Mouse (Mus musculus): ENCODE measurements around the gene Mcrs1.
"Not testable (repeated sequence)": the region's sequence is repeated elsewhere in the genome, so short reads cannot be mapped to it uniquely, and the experiment has no call there.

Mcrs1 gene

DNA sequence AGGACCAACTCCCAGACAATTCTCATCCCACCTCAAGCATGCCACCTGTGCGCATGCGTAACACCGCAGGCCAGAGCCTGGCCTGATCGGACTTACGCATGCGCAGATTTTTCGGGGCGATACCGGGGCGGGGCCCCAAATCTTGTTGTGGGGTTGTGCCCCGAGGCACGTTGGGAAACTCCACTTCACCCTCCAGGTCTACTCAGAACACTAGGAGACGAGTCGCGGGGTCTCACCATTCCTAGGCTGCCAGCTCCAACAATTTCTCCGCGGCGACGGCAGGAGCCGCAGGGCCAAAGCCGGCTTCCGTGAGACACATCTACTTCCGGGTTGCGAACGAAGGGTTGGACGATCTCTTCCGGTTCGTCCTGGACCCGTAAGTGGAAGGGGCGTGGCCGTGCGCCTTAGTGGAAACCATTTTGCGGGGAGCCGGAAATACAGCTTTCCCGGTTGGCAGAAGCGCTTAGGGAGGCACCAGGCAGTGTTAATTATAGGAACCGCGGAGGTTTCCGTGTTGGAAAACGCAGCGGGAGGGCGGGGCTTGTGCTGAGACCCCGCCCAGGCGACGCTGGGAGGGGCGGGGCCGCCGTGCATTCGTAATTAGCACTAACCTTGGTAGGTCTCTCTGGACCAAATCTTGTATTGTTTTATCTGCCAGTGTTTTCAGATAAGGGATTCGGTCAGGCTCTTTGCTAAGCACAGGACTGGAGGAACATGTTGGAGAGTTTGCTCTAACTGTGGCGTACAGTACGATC, at the start of gene Mcrs1:
Mcrs1 (minus strand) TSS at position 336 of the 755 bp plus-strand sequence.
- DNase-seq (ENCODE audit: low spot score): peak; percentile 100

DNA sequence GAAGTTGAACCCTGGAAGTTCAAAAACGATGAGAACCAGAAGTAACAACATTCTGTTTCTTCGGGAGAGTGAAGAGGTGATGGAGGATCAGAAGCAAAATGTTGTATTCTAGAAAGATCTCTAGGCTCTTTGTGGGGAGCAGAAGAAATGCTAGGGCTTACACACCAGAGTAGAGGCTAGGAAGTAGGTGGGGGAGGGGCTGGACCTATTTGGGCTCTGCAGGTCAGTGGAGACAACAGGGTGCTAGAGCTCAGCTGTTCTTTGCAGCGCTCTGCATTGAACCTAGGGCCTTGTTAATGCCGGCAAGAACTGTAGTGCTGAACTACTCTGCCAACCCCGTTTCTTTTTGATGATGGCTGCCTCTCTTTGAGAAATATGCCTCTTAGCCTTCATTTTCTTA, 44.5 kb upstream of the Mcrs1 start:
- DNase-seq (ENCODE audit: low spot score): no peak

DNA sequence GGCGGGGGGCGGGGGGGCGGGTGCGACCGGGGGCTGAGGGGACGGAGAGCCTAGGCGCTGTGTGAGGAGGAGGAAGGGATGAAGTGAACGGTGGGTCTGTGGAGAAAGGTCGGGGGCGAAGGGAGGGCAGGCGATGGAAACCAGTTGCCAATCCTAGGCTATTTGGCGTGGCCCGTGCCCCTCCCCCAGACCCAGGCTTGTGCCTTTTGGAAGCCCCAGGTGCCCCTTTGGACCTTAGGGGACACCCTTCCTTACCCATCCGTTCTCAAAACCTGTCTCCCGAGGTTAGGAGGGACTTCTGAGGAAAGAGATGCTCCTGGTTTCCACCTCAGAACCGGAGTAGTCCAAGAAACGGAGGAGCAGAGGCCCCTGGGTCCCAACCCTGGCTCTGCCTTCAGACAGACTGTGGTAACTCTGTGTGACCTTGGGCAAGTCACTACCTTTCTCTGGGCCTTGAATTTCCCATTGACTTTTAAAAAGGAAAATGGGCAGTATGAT, 43.8 kb upstream of the Mcrs1 start, which contains the start of gene Fam186b:
Fam186b (minus strand) TSS at position 405 of the 498 bp plus-strand sequence.
- peak; percentile 58 for DNase-seq (ENCODE audit: low spot score)

DNA sequence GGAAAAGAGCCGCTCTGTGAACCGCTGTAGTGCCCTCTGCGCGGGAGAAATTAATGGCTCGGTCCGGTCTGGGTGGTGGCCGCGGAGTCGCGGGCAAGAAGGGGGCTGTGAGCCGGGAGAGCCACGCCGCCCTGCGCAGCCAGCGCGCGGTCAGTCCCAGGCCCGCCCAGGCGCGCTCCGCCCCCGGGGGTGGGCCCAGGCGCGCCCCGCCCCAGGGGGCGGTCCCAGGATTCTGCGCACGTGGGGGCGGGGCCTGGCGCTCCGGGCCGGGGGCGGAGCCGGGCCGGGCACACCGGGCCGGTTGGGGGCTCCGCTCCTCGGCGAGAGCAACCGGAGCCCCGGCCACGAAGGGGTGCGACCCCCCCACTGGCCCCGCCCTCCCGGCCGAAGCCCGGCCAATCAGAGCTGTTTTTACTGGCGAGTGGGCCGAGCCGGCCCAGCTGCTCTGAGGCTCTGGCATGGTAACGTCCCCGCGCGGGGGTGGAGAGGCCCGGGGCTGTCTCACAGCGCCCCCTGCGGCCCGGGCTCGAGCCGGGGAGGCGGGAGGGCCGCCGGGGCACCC, 43.1 kb upstream of the Mcrs1 start, which contains the start of gene Prpf40b:
Prpf40b (plus strand) TSS at position 275 of the 562 bp plus-strand sequence.
- peak; percentile 92 for DNase-seq (ENCODE audit: low spot score)

DNA sequence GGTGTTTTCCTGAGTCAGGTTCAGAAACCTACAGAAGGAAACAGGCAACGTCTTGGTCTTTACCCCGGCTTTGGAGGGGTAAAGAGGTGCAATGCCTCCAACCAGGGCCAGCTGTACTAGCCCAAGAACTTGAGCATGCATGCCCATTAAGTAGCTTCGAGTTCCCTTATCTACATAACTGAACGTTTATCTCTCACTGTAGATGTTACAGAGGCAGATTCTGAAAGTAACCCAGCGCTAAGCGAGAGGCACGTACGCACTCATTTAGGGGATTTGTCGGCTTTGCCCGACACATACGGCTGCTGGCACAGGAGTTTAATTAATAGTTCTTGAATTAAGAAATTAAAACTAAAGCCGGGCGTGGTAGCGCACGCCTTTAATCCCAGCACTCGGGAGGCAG, 42.5 kb upstream of the Mcrs1 start:
- peak; percentile 34 for DNase-seq (ENCODE audit: low spot score)

DNA sequence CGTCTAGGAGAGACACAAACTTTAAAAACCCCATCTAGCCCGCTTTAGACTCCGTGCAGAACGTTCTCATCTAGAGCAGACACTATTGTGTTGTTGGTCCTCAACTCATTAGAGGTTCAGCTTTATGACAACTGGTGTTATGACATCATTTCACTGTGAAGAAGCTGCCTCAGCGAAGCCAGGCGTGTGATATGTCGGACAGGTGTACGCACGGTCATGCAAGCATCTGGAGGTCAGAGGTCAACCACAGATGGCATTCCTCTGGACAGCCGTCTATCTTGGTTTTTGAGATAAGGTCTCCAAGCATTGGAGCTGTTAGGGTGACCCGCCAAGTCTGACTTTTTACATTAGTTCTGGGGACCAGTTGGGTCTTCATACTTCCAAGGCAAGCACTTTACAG, 38.8 kb upstream of the Mcrs1 start:
- DNase-seq (ENCODE audit: low spot score): no peak

DNA sequence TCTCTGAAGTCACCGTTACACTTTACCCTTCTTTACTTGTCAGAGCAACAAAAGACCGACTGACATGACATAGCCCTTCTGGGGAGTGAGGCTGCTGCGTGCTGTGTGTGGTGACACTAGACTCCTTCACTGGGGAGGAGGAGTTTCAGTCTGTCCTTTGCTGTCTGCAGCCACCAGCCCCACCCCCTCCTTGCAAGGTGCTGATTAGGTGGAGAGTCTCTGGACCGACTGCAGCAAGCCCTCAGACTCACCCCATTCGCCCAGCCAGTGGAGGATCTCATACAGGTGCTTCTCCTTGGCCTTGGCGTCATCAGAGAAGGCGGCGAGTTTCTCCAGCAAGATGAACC, 33.4 kb upstream of the Mcrs1 start:
- DNase-seq (ENCODE audit: low spot score): no peak

DNA sequence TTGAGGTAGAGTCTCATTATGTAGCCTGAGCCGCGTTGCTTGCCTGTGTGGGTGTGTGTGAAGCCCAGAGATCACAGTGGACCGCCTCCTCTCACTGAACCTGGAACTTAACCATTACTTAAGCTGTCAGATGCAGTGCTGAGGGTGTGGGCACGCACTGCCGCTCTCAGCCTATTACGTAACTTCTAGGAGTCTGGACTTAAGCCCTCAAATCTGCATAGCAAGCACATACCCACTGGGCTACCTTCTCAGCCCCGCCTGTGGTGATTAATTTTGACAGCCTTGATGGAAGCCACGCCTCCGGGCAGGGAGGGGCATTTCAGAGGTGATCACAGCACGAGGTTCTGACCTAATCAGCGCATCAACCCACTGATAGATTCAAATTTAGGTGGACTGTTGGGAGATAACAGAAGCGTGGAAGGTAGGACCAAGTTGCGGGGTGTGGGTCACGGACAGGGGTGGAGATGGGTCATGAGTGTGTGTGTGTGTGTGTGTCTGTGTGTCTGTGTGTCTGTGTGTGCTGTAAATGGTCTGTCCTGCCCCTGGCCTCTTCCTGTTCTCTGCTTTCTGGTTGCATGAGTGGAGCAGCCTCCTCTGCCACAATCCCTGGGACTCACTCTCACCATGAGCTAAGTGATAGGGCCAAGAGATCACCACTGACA, 32.9 kb upstream of the Mcrs1 start:
- peak; percentile 12 for DNase-seq (ENCODE audit: low spot score)

DNA sequence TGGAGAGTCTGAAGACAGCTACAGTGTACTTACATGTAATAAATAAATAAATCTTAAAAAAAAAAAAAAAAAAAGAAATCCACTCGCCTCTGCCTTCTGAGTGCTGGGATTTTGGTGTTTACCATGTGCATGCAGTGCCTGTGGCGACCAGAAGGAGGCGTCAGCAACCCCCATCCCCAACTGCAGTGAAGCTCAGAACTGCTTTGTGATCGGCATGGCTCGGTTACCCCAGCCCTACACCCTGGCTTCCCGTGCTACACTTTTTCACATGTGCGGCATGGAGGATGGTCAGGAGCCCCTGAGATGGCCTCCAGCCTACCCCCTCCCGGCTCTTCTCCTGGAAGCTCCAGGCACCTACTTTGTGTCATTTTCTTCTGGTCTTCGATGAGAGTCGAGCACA, 31.7 kb upstream of the Mcrs1 start:
- peak; percentile 11 for DNase-seq (ENCODE audit: low spot score)

DNA sequence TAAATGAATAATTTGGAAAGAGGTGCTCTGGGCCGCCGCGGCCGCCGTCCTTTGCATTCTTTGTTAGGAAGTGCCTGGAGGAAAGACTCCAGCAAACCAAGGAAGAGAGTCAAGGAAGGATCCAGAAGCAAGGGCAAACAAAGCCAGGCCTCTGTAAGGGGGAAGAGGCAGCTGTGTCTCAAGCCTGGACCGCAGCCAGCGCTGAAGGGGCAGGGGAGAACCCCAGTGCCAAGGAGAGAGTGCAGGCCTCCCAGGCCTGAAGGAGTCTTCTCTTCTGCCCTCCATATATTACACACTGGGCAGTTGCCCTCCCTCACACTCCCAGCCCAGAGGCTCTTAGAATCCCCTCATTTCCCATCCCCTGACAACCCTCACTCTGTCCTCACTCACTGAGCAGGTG, 26.5 kb upstream of the Mcrs1 start:
- DNase-seq (ENCODE audit: low spot score): no peak

DNA sequence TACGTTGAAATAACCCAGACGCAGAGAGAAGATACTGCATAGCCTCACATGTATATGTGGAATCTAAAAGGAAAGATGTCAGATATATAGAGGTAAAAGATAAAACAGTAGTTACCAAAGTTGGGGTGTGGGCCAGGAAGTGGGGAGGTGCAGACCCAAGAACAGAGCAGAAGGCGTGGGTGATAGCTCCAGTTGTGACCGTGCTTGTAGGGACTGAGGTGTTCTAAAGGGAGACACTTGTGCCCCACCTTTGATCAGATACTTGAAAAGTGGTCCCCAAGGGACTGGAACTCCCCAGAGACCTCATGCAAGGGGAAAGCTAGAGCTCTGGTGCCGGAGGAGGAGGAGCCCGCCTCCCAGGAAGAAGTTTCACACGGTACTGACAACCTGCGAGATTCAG, 24.3 kb upstream of the Mcrs1 start:
- DNase-seq (ENCODE audit: low spot score): no peak

DNA sequence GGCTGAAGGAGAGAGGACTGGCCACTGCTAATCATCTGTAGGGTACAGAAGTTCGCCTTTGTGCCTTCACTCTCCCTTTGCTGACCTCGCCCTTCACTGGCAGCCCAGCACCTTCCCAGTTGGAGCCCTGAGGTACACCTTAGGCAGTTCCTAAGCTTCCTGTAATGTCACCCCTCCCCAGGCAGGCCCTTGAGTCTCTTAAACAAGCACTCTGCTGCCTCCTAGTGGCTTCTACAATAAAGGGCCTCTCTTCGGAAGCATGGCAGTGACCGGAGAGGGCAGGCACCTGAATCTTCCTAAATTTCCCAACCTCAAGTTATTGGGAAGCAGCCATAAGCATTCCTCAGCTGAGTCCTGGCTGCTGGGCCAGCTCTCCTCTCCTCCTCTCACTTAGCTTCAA, 13.9 kb upstream of the Mcrs1 start:
- peak; percentile 92 for DNase-seq (ENCODE audit: low spot score)

DNA sequence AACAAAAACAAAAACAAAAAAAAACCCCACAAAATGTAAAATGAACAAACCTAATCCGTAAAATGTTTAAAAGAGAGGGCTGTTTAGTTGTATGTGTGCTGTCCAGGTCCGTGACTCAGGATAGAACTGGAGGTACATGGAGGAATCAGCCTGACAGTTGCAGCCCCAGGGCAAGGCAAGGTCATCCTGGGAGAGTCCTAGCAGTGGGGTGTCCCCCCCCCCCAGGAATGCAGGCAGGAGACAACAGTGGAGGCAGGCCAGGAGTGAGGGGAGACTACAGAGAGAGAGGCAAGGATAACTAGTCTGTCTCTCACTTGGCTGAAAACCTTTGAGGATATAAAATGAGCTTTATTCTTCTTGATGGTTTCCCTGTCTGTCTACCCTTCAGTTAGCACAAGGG, 12.6 kb upstream of the Mcrs1 start:
- no peak for DNase-seq (ENCODE audit: low spot score)

DNA sequence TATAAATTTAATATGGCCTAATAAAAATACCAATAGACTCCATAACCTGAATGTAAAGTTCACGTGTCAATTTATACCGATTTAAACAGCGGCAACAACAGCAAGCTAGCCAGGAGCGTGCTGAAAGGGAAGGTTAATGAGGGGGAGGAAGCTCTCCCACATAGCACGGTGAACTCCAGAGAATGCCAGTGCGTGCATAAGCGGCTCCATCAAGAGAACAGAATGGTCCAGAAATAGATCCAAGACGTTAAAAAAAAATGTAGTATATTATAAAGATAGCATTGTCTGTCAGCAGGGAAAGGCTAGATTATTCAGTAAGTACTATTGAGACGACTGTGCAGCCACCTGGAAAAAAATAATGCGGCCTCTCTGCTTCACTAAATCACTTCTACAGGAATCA, 10.9 kb upstream of the Mcrs1 start:
- DNase-seq (ENCODE audit: low spot score): no peak

DNA sequence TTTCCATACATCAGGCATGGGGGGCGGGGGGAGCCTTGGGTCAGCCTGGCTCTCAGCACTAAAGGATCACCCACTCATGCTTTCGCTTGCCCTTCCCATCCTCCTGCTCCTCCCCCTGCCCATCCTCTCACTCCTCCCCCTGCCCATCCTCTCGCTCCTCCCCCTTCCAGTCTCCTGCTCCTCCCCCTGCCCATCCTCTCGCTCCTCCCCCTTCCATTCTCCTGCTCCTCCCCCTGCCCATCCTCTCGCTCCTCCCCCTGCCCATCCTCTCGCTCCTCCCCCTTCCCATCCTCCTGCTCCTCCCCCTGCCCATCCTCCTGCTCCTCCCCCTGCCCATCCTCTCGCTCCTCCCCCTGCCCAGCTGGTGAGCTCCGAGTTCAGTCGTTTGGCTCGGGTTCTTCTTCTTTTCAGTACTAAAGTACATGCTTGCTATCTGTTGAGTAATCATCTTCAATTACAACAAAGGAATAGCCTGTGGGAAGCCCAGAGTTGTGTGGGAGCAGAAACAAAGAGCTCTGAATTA, 8.0 kb upstream of the Mcrs1 start:
- peak; percentile 85 for DNase-seq (ENCODE audit: low spot score)

DNA sequence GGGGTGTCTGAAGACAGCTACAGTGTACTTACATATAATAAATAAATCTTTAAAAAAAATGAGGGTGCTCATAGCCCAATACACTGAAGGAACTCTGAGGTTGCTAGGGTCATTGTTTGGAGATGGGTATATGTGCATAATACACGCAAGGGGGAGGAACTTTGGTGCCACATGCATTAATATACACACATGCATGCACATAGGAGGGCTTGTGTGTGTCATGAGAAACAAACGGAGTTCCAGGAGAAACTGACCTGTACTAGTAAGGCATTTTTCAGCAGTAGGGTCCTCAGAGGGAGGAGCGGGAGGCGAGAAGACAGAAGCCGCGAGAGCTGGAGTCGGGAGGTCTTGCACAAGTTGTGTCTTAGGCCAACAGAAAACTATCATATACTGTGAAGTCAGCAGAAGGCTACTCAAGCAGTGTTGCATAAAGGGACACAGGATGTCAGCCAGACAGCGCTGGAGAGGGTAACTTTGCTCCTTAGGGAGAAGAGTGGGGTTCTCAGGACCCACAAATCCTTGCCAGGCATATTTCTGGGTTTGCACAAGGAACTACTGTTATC, 7.5 kb upstream of the Mcrs1 start:
- no peak for DNase-seq (ENCODE audit: low spot score)

DNA sequence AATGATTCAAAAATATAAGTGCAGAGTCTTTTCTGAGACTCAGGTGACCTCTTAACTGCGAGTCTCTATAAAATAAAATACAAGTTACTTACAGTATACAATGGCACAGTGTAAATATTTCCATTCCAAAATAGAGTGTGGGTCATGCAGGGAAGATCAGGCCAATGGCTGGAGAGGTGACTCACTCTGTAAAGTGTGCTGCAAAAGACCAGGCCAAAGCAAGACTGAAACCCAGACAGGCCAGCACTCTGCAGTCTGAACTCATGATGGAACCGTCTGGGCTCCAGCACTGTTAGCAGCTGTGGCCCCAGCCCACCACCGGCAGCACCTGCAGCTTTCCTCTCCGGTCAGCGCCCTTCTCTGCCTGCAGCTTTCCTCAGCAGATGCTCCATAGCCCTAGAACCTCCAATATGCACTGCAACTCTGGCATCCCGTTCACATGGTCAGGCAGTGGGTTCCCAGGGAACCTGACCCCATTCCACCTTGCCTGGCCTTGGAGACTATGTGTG, 3.5 kb upstream of the Mcrs1 start:
- no peak for DNase-seq (ENCODE audit: low spot score)

DNA sequence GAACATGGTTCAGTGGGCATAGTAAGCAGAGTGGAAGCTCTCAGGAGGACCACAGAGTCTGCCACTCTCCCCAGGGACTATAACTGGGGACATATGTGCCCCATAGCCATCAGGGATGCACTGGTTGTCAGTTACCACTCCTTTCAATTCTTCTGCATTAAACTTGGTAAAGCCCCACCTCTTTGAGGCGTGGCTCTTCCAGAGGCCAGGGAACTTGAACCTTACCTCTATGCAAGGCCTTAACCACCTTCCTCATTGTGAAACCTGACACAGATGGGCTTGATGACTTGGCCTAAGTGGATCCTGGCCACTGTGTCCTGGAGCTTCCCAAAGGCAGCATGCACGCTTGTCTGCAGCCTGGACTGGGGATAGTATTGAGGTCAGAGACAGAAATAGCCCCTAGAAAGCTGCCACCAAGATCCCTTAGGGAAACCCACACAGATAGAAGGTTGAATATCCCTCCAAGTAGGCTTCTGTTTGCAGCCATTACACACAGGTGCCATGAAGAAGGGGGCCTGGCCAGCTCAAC, 2.8 kb upstream of the Mcrs1 start:
- DNase-seq (ENCODE audit: low spot score): no peak

DNA sequence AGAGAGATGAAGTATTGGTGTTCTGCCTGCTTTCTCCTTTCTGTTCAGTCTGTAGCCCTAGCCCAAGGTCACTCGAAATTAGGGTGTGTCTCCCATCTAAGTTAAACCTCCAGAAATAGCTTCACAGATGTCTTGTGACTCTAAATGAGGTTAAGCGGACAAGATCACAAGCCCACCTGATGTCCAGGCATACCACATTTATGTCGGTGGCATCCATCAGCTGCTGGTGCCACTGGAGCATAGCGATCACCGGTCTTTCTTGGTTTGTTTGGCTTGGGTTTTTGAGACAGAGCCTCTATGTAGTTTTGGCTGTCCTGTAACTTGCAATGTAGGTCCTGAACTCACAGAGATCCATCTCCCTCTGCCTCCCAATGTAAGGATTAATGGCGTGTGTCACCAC, 2.0 kb upstream of the Mcrs1 start:
- no peak for DNase-seq (ENCODE audit: low spot score)

DNA sequence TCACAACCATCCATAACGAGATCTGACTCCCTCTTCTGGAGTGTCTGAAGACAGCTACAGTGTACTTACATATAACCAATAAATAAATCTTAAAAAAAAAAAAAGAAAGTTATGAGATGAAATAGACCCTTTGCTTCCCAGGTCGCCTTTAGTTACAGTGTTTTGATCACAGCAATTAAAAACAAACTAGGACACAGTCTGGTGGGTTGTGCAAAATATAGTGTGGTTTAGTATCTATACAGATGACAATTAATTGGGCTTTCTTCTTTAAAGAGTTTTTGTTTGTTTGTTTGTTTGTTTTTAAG, 1.4 kb upstream of the Mcrs1 start:
- DNase-seq (ENCODE audit: low spot score): not testable (repeated sequence)

DNA sequence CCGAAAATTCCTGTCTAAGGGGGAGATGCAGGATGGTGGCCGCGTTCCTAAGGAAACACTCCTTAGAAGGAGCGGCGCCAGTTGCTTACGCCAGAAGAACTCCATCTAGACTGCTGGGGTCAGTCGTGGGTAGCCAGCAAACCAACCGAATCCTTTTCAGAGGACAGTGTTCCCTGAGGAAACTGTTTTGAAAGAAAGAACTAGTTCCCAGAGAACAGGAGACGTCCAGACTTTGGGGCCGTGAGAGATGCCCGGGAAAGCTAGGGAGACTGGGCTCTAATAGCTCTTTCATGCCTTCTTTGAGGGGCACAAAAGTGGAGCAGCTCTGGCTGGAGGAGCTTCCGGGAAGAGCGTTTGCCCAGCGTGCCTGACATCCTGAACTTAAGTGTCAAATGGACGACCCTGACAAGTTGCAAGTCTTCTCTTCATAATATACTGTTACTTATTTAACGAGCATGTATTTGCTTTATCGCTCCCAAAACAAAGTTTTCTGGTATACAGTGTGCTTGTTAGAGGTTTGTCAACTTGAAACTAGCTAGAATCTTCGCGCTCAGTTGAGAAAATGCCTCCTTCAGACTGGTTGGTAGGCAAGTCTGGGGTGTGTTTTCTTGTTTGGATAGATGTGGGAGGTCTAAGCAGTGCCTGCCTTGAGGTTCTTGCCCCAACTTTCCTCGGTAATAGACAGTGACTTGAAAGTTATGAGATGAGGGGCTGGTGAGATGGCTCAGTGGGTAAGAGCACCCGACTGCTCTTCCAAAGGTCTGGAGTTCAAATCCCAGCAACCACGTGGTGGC, 817 bp upstream of the Mcrs1 start:
- DNase-seq (ENCODE audit: low spot score): peak; percentile 43
